In genomic region chr7:24546068-24546614, GRCm38 (mm10) we compare ENCODE assay signal across 8 mouse cellular contexts. TPM values are rescaled to one million over a fixed set of nuclear protein-coding genes. Genes with fewer than 3 reads are reported as not detected.
DNase-seq lines count a peak whose midpoint lies in the region; ATAC-seq and TF ChIP-seq lines count a peak whose summit lies in the region.

Gene Pinlyp (minus strand): TSS chr7:24546118.
Gene Xrcc1 (plus strand): TSS chr7:24546289.

- TF ChIP-seq EP300 in heart, adult 2 months (IDR thresholded peaks at IDR 0.05; ENCODE audit: insufficient read depth, low read depth, low read length), result no peak

- H3K79me2 ChIP-seq in heart, adult 2 months (replicated peaks; ENCODE audit: control insufficient read depth, insufficient read depth, low read length), result 0 out of 2 replicates have a peak, but pooled peaks cover 1% of the 10 kb centered on the region

- TF ChIP-seq CTCF in heart, adult 2 months (IDR thresholded peaks at IDR 0.05), result no peak
- TF ChIP-seq CTCF in E14TG2a.4 (conservative IDR thresholded peaks at IDR 0.05; ENCODE audit: low read length), result no peak

- TF ChIP-seq POLR2A in heart, adult 2 months (IDR thresholded peaks at IDR 0.05; ENCODE audit: insufficient read depth, low read depth, low read length), result no peak
- no peak for TF ChIP-seq POLR2A in limb, embryonic 14.5 days (IDR thresholded peaks at IDR 0.05; ENCODE audit: borderline replicate concordance, extremely low read depth, insufficient read depth, insufficient read length)

- peak within 1 kb of the TSS; percentile 93 for H3K9ac ChIP-seq in heart, adult 2 months (ENCODE audit: low read depth, low read length)
- H3K9ac ChIP-seq in forebrain, embryonic 16.5 days (replicated peaks; ENCODE audit: low read depth, low read length), result peak within 1 kb of the TSS; percentile 83
- H3K9ac ChIP-seq in limb, embryonic 14.5 days (ENCODE audit: low read depth, low read length, severe bottlenecking), result peak within 1 kb of the TSS; percentile 74
- peak within 1 kb of the TSS; percentile 79 for H3K9ac ChIP-seq in neural tube, embryonic 15.5 days (replicated peaks)

- H3K36me3 ChIP-seq in heart, adult 2 months (ENCODE audit: control insufficient read depth, insufficient read depth, low read length), result no peaks in the 10 kb centered on the region
- peaks cover 34% of the 10 kb centered on the region for H3K36me3 ChIP-seq in E14TG2a.4 (ENCODE audit: insufficient read depth, low read length)
- H3K36me3 ChIP-seq in forebrain, embryonic 16.5 days (ENCODE audit: control insufficient read depth, insufficient read depth), result peaks cover 2% of the 10 kb centered on the region; the same call in 1 of the 2 replicates
- peaks cover 27% of the 10 kb centered on the region for H3K36me3 ChIP-seq in limb, embryonic 14.5 days (ENCODE audit: control insufficient read depth, insufficient read depth, low read length)
- peaks cover 11% of the 10 kb centered on the region for H3K36me3 ChIP-seq in neural tube, embryonic 15.5 days

- peak within 1 kb of the TSS; percentile 84 for H3K27ac ChIP-seq in heart, adult 2 months
- peak within 1 kb of the TSS; percentile 56; the same call in 1 of the 2 replicates for H3K27ac ChIP-seq in forebrain, embryonic 16.5 days (ENCODE audit: low read length)
- peak within 1 kb of the TSS; percentile 58; the same call in 1 of the 2 replicates for H3K27ac ChIP-seq in limb, embryonic 14.5 days (replicated peaks; ENCODE audit: low read depth, low read length)
- H3K27ac ChIP-seq in neural tube, embryonic 15.5 days (replicated peaks), result peak within 1 kb of the TSS; percentile 78

- peak; percentile 6; the same call in 1 of the 2 replicates for ATAC-seq in forebrain, embryonic 16.5 days
- ATAC-seq in limb, embryonic 14.5 days (ENCODE audit: low FRiP score, low read depth), result no peak
- peak; percentile 16; the same call in 1 of the 2 replicates for ATAC-seq in neural tube, embryonic 15.5 days (ENCODE audit: low FRiP score)
- no peak for ATAC-seq in CD4-positive, CD25-positive, alpha-beta regulatory T cell, adult 4 months

- 39% methylated on average over 13 of the region's 13 CpGs for WGBS in heart, adult 2 months
- 30% methylated on average over 13 of the region's 13 CpGs for WGBS in forebrain, embryonic 16.5 days
- WGBS in limb, embryonic 14.5 days, result 30% methylated on average over 13 of the region's 13 CpGs
- WGBS in neural tube, embryonic 15.5 days, result 41% methylated on average over 13 of the region's 13 CpGs

- no peaks in the 10 kb centered on the region for H3K9me3 ChIP-seq in E14TG2a.4 (ENCODE audit: low read length)
- no peaks in the 10 kb centered on the region for H3K9me3 ChIP-seq in forebrain, embryonic 16.5 days (ENCODE audit: control insufficient read depth, low read length)
- no peaks in the 10 kb centered on the region for H3K9me3 ChIP-seq in limb, embryonic 14.5 days (ENCODE audit: control insufficient read depth, low read length)
- H3K9me3 ChIP-seq in neural tube, embryonic 15.5 days (replicated peaks), result no peaks in the 10 kb centered on the region

- peak within 1 kb of the TSS; percentile 80 for H3K4me3 ChIP-seq in heart, adult 2 months
- H3K4me3 ChIP-seq in E14TG2a.4 (replicated peaks; ENCODE audit: low read length), result peak within 1 kb of the TSS; percentile 96
- H3K4me3 ChIP-seq in forebrain, embryonic 16.5 days (replicated peaks; ENCODE audit: low read length), result peak within 1 kb of the TSS; percentile 83
- peak within 1 kb of the TSS; percentile 80 for H3K4me3 ChIP-seq in limb, embryonic 14.5 days (replicated peaks; ENCODE audit: low read length)
- peak within 1 kb of the TSS; percentile 85 for H3K4me3 ChIP-seq in neural tube, embryonic 15.5 days (replicated peaks)

- H3K27me3 ChIP-seq in heart, adult 2 months (ENCODE audit: control insufficient read depth, insufficient read depth, low read length), result no peaks in the 10 kb centered on the region
- H3K27me3 ChIP-seq in E14TG2a.4 (ENCODE audit: insufficient read depth, low read length), result no peaks in the 10 kb centered on the region
- H3K27me3 ChIP-seq in forebrain, embryonic 16.5 days (replicated peaks; ENCODE audit: control insufficient read depth, insufficient read depth, low read length), result no peaks in the 10 kb centered on the region
- no peaks in the 10 kb centered on the region for H3K27me3 ChIP-seq in limb, embryonic 14.5 days (ENCODE audit: control insufficient read depth, insufficient read depth, low read length)
- H3K27me3 ChIP-seq in neural tube, embryonic 15.5 days (replicated peaks), result no peaks in the 10 kb centered on the region

- DNase-seq in heart, adult 2 months, result no peak
- no peak for DNase-seq in heart, postnatal 10 days
- DNase-seq in limb, embryonic 14.5 days (ENCODE audit: low spot score), result no peak
- DNase-seq in retina, postnatal 1 day, result no peak

- H3K4me1 ChIP-seq in heart, adult 2 months (ENCODE audit: control insufficient read depth, insufficient read depth, low read length), result no peaks in the 10 kb centered on the region
- H3K4me1 ChIP-seq in E14TG2a.4 (replicated peaks; ENCODE audit: low read depth, low read length), result peaks cover 54% of the 10 kb centered on the region
- peaks cover 13% of the 10 kb centered on the region for H3K4me1 ChIP-seq in forebrain, embryonic 16.5 days (replicated peaks; ENCODE audit: control insufficient read depth, insufficient read depth, low read length)
- peaks cover 8% of the 10 kb centered on the region; the same call in 1 of the 2 replicates for H3K4me1 ChIP-seq in limb, embryonic 14.5 days (ENCODE audit: control insufficient read depth, insufficient read depth, low read length)
- peaks cover 17% of the 10 kb centered on the region for H3K4me1 ChIP-seq in neural tube, embryonic 15.5 days

- intact Hi-C loops in heart, adult 2 months (cut with DNase I), result loop anchor here (5.0 kb wide), 1 partner anchor 229 kb away; the partner anchor contains the start of gene Zfp94
- intact Hi-C loops in heart, postnatal 10 days (cut with DNase I), result loop anchor here (1.0 kb wide), 1 partner anchor 15 kb away; no protein-coding TSS in a partner anchor

- H3K4me2 ChIP-seq in forebrain, embryonic 16.5 days (ENCODE audit: low read length), result peak within 1 kb of the TSS; percentile 80
- H3K4me2 ChIP-seq in limb, embryonic 14.5 days (replicated peaks; ENCODE audit: low read depth, low read length, severe bottlenecking), result peak within 1 kb of the TSS; percentile 65
- H3K4me2 ChIP-seq in neural tube, embryonic 15.5 days, result peak within 1 kb of the TSS; percentile 77

RNA-seq across cellular contexts. Expression of gene Pinlyp, which starts in this region (rescaled TPM):
- total RNA-seq in heart, adult 2 months (2021), result not detected
- not detected in 2 replicates for polyA plus RNA-seq in heart, adult 2 months (2012; rRNA removed)
- not detected for total RNA-seq in heart, postnatal 10 days (2021)
- not detected in 2 replicates for polyA plus RNA-seq in forebrain, embryonic 16.5 days (2015; fragmentation: Nextera tagmentation; extraction: Ambion mirVana)
- 0.35 and 0.51 TPM in 2 replicates for polyA plus RNA-seq in limb, embryonic 14.5 days (2012; rRNA removed)
- polyA plus RNA-seq in limb, embryonic 14.5 days (2014; fragmentation: Nextera tagmentation; extraction: Ambion mirVana), result 1.7 and 2.0 TPM in 2 replicates
- polyA plus RNA-seq in neural tube, embryonic 15.5 days (2015; fragmentation: Nextera tagmentation; extraction: Ambion mirVana), result 0.51 TPM in 1 of 2 replicates, not detected in the other
- not detected for polyA plus RNA-seq in CD4-positive, CD25-positive, alpha-beta regulatory T cell, adult 4 months (2017; shearing (Covaris generic))

RNA-seq across cellular contexts. Expression of gene Xrcc1, which starts in this region (rescaled TPM):
- 10 to 100 TPM; 25.0 to 25.6 TPM for total RNA-seq in heart, adult 2 months (2021)
- 21.8 and 25.5 TPM in 2 replicates for polyA plus RNA-seq in heart, adult 2 months (2012; rRNA removed)
- total RNA-seq in heart, postnatal 10 days (2021), result 10 to 100 TPM; 28.8 to 33.2 TPM
- 79.8 and 80.2 TPM in 2 replicates for polyA plus RNA-seq in forebrain, embryonic 16.5 days (2015; fragmentation: Nextera tagmentation; extraction: Ambion mirVana)
- polyA plus RNA-seq in limb, embryonic 14.5 days (2012; rRNA removed), result 133 and 155 TPM in 2 replicates
- 103 and 106 TPM in 2 replicates for polyA plus RNA-seq in limb, embryonic 14.5 days (2014; fragmentation: Nextera tagmentation; extraction: Ambion mirVana)
- polyA plus RNA-seq in neural tube, embryonic 15.5 days (2015; fragmentation: Nextera tagmentation; extraction: Ambion mirVana), result 60.2 and 75.0 TPM in 2 replicates
- polyA plus RNA-seq in CD4-positive, CD25-positive, alpha-beta regulatory T cell, adult 4 months (2017; shearing (Covaris generic)), result 10 to 100 TPM; 35.3 to 46.2 TPM

Comparison
In these comparisons a context has a peak if more than half of its experiments do, and no peak if none do; other contexts are left out.
1. ATAC-seq: peak in forebrain, embryonic 16.5 days (single experiment) and neural tube, embryonic 15.5 days (single experiment); none in limb, embryonic 14.5 days (single experiment) and CD4-positive, CD25-positive, alpha-beta regulatory T cell, adult 4 months (single experiment).
2. Peak in every context shown above with its lines, with median percentiles within 50 percentile points of each other: H3K27ac ChIP-seq, H3K4me3 ChIP-seq, H3K9ac ChIP-seq and H3K4me2 ChIP-seq.